Mouse (Mus musculus): ENCODE results near the gene Cyp2c23. TPM values are rescaled to one million over a fixed set of nuclear protein-coding genes. Genes with fewer than 3 reads are reported as not detected.

Gene Cyp2c23
- polyA plus RNA-seq, 2 experiments = 10.5 to 20.7 TPM

DNA sequence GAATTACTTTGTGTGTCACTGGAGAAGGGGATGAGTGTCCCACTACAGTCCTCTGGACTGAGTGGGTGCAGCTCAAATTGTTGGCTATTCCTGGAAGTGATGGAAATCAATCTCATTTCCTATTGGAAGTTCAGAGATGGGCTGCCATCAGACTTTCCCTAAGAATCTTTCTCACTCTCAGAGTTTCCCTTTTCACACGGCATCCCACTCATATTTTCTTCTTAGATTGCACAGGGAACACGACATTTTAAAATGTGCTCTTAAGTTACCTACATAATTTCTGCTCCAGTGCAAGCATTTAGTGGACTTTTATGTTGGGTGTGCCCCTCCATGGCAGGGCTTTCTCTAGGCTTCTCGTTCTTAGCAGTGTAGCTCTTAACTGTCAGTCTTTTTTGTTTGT, 51.2 kb downstream of the Cyp2c23 start:
- ATAC-seq (ENCODE audit: insufficient read depth) (no peak), DNase-seq (ENCODE audit: low read depth in 3 of 3, low spot score in 3 of 3) (no peak)
- WGBS (ENCODE audit: insufficient replicate concordance) = 70% methylated on average over 3 of the region's 3 CpGs
- H3K9me3 ChIP-seq (ENCODE audit: control insufficient read depth, low read length) = no peaks in the 10 kb centered on the region
- no peak overlapping the region for H3K9ac ChIP-seq (replicated peaks)
- no peaks in the 10 kb centered on the region for H3K4me1 ChIP-seq (replicated peaks; ENCODE audit: control insufficient read depth in 2 of 2, insufficient read depth in 2 of 2, low read length in 1 of 2)
- no peaks in the 10 kb centered on the region for H3K36me3 ChIP-seq (replicated peaks; ENCODE audit: control insufficient read depth, insufficient read depth, low read depth)
- H3K4me3 ChIP-seq (ENCODE audit: insufficient read depth in 1 of 2, low read depth in 2 of 2, low read length in 2 of 2) = no peak overlapping the region
- TF ChIP-seq EP300 (IDR thresholded peaks at IDR 0.05; ENCODE audit: low read depth) (no peak), CTCF (IDR thresholded peaks at IDR 0.05; ENCODE audit: low read depth) (no peak)
- no peaks in the 10 kb centered on the region for H3K27me3 ChIP-seq (ENCODE audit: control insufficient read depth, insufficient read depth, low read length)
- no peak overlapping the region for H3K27ac ChIP-seq
- no peak overlapping the region for H3K4me2 ChIP-seq (ENCODE audit: low read depth)

DNA sequence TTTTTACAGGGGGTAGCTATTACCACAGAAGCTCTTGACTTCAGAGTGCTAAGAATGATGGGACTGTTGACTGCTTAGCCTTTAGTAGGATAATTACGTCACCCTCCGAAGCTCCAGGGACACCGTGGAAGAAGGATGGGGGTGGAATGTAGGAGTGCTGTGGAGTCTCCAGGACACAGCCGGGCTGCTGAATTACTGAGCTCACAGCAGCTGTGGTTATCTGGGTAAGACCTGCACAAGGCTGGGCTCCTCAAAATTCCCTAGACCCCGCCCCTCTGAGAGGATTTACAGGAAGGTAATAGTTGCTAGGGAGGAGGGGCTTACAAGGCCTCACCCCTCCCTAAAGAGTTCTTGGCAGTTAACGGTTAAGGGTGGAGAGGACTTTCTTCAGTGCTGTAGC, 52.3 kb downstream of the Cyp2c23 start:
- no peaks in the 10 kb centered on the region for H3K36me3 ChIP-seq (replicated peaks; ENCODE audit: control insufficient read depth, insufficient read depth, low read depth)
- no peaks in the 10 kb centered on the region for H3K4me1 ChIP-seq (replicated peaks; ENCODE audit: control insufficient read depth in 2 of 2, insufficient read depth in 2 of 2, low read length in 1 of 2)
- H3K4me2 ChIP-seq (ENCODE audit: low read depth) = no peak overlapping the region
- DNase-seq (ENCODE audit: low read depth in 3 of 3, low spot score in 3 of 3) = peak in 2 of 3 experiments; percentile 4 to 9
- H3K9me3 ChIP-seq (ENCODE audit: control insufficient read depth, low read length) = no peaks in the 10 kb centered on the region
- WGBS (ENCODE audit: insufficient replicate concordance) = 45% methylated on average over 6 of the region's 6 CpGs
- TF ChIP-seq EP300 (IDR thresholded peaks at IDR 0.05; ENCODE audit: low read depth) (no peak), CTCF (IDR thresholded peaks at IDR 0.05; ENCODE audit: low read depth) (no peak)
- no peak for ATAC-seq (ENCODE audit: insufficient read depth)
- H3K27ac ChIP-seq = no peak overlapping the region
- H3K27me3 ChIP-seq (ENCODE audit: control insufficient read depth, insufficient read depth, low read length) = no peaks in the 10 kb centered on the region
- H3K9ac ChIP-seq (replicated peaks) = no peak overlapping the region
- H3K4me3 ChIP-seq (ENCODE audit: insufficient read depth in 1 of 2, low read depth in 2 of 2, low read length in 2 of 2) = no peak overlapping the region

DNA sequence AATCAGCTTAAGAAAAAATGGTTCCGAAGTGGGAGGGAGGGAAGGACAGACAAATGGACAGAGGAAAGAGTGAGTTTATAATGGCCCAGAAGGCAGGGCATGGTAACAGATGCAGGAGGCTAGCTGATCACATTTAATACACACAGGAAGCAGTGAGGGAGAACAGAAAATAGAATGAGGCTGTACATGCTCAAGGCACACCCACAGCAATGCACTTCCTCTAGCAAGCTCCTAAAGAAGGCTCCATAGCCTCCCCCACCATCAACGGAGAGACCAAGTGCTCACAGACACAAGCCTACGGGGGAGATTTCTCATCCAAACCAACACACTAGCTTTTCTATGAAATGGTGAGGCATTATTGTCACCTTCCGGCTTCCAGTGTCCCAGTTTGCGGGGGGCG, 54.8 kb downstream of the Cyp2c23 start:
- no peaks in the 10 kb centered on the region for H3K9me3 ChIP-seq (ENCODE audit: control insufficient read depth, low read length)
- WGBS (ENCODE audit: insufficient replicate concordance) = 65% methylated on average over 6 of the region's 6 CpGs
- H3K27ac ChIP-seq = no peak overlapping the region
- H3K9ac ChIP-seq (replicated peaks) = no peak overlapping the region
- TF ChIP-seq CTCF (IDR thresholded peaks at IDR 0.05; ENCODE audit: low read depth) (no peak), EP300 (IDR thresholded peaks at IDR 0.05; ENCODE audit: low read depth) (no peak)
- ATAC-seq (ENCODE audit: insufficient read depth) (no peak), DNase-seq (ENCODE audit: low read depth in 3 of 3, low spot score in 3 of 3) (no peak)
- H3K4me3 ChIP-seq (ENCODE audit: insufficient read depth in 1 of 2, low read depth in 2 of 2, low read length in 2 of 2) = no peak overlapping the region
- H3K4me1 ChIP-seq (replicated peaks; ENCODE audit: control insufficient read depth in 2 of 2, insufficient read depth in 2 of 2, low read length in 1 of 2) = no peaks in the 10 kb centered on the region
- H3K27me3 ChIP-seq (ENCODE audit: control insufficient read depth, insufficient read depth, low read length) = no peaks in the 10 kb centered on the region
- H3K36me3 ChIP-seq (replicated peaks; ENCODE audit: control insufficient read depth, insufficient read depth, low read depth) = no peaks in the 10 kb centered on the region
- no peak overlapping the region for H3K4me2 ChIP-seq (ENCODE audit: low read depth)

DNA sequence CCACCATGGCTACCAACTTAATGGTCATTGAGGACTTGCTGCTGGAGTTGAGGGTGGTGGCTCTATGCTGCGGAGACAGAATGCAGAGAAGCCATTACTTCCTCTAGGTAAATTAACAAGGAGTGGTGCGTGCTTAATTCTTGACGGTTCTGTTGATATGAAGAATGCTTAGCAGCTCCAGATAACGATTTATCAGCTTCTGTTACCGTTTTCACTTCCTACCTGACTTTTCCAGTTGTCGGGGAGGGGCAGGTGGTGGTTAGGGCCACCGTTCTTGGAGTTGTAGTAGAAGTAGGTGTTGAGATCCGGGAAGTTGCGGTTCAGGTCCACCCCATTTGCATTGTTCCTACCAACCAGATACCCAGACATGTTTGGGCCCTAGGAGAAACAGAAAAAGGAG, 55.3 kb downstream of the Cyp2c23 start:
- Histone ChIP-seq H3K9ac (replicated peaks) (no peak overlapping the region), H3K27me3 (ENCODE audit: control insufficient read depth, insufficient read depth, low read length) (no peaks in the 10 kb centered on the region), H3K4me2 (ENCODE audit: low read depth) (no peak overlapping the region), H3K4me1 (replicated peaks; ENCODE audit: control insufficient read depth in 2 of 2, insufficient read depth in 2 of 2, low read length in 1 of 2) (no peaks in the 10 kb centered on the region), H3K27ac (no peak overlapping the region), H3K4me3 (ENCODE audit: insufficient read depth in 1 of 2, low read depth in 2 of 2, low read length in 2 of 2) (no peak overlapping the region), H3K9me3 (ENCODE audit: control insufficient read depth, low read length) (no peaks in the 10 kb centered on the region), H3K36me3 (replicated peaks; ENCODE audit: control insufficient read depth, insufficient read depth, low read depth) (no peaks in the 10 kb centered on the region)
- 54% methylated on average over 9 of the region's 9 CpGs for WGBS (ENCODE audit: insufficient replicate concordance)
- TF ChIP-seq EP300 (IDR thresholded peaks at IDR 0.05; ENCODE audit: low read depth) (no peak), CTCF (IDR thresholded peaks at IDR 0.05; ENCODE audit: low read depth) (no peak)
- DNase-seq (ENCODE audit: low read depth in 3 of 3, low spot score in 3 of 3) = no peak
- ATAC-seq (ENCODE audit: insufficient read depth) = no peak

DNA sequence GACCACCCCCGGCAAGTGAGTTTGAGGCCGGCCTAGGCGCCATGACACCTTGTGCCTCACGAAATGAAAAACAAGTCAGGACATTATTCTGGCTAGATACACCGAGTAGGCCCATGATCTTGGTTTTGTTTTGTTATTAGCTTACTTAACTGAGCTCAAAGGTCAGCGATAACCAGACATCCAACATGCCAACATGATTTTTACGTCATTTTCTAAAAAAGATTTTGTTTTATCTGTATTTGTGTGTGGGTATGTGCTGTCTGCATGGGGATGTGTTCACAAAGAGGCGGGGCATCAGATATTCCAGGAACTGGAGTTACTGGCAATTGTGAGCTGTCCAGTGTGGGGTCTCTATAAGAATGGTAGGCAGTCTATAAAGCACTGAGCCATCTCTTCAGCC, 56.9 kb downstream of the Cyp2c23 start:
- DNase-seq (ENCODE audit: low read depth in 3 of 3, low spot score in 3 of 3) = no peak
- H3K4me3 ChIP-seq (ENCODE audit: insufficient read depth in 1 of 2, low read depth in 2 of 2, low read length in 2 of 2) = no peak overlapping the region
- H3K27ac ChIP-seq = no peak overlapping the region
- no peaks in the 10 kb centered on the region for H3K4me1 ChIP-seq (replicated peaks; ENCODE audit: control insufficient read depth in 2 of 2, insufficient read depth in 2 of 2, low read length in 1 of 2)
- no peaks in the 10 kb centered on the region for H3K27me3 ChIP-seq (ENCODE audit: control insufficient read depth, insufficient read depth, low read length)
- TF ChIP-seq EP300 (IDR thresholded peaks at IDR 0.05; ENCODE audit: low read depth) (no peak), CTCF (IDR thresholded peaks at IDR 0.05; ENCODE audit: low read depth) (no peak)
- no peaks in the 10 kb centered on the region for H3K9me3 ChIP-seq (ENCODE audit: control insufficient read depth, low read length)
- WGBS (ENCODE audit: insufficient replicate concordance) = 79% methylated on average over 8 of the region's 8 CpGs
- H3K36me3 ChIP-seq (replicated peaks; ENCODE audit: control insufficient read depth, insufficient read depth, low read depth) = no peaks in the 10 kb centered on the region
- H3K4me2 ChIP-seq (ENCODE audit: low read depth) = no peak overlapping the region
- H3K9ac ChIP-seq (replicated peaks) = no peak overlapping the region
- no peak for ATAC-seq (ENCODE audit: insufficient read depth)
